Mouse (Mus musculus) T-helper 1 cell (primary cell): Measurements from ENCODE around the gene Gm21866.
"Not testable (repeated sequence)": the region's sequence is repeated elsewhere in the genome, so short reads cannot be mapped to it uniquely, and the experiment has no call there.

Experiments used
- in situ Hi-C: fragments of 300-600 bp; cut with MboI, MseI; formaldehyde crosslinking; loops from one replicate; pipeline ENCODE4 v1.15.1; 2025; ENCODE audit warnings: high pct_unique_total_duplicates

Gm21866 gene

GRCm38 (mm10) chrY:13465479-13465878 lies at the start of gene Gm21866:
Gene Gm21866, minus strand, starts transcription at chrY:13465579.
- in situ Hi-C loops: not testable (repeated sequence)

GRCm38 (mm10) chrY:13493726-13494125 lies 28.3 kb upstream of the Gm21866 start, which contains the start of gene Gm20773:
Gene Gm20773, plus strand, starts transcription at chrY:13494026.
- in situ Hi-C loops: not testable (repeated sequence)
